Mouse (Mus musculus): ENCODE measurements around the gene Mtss1l.
A peak's percentile ranks its signal among the peaks of the same experiment; 100 is the strongest.

Gene Mtss1l

DNA sequence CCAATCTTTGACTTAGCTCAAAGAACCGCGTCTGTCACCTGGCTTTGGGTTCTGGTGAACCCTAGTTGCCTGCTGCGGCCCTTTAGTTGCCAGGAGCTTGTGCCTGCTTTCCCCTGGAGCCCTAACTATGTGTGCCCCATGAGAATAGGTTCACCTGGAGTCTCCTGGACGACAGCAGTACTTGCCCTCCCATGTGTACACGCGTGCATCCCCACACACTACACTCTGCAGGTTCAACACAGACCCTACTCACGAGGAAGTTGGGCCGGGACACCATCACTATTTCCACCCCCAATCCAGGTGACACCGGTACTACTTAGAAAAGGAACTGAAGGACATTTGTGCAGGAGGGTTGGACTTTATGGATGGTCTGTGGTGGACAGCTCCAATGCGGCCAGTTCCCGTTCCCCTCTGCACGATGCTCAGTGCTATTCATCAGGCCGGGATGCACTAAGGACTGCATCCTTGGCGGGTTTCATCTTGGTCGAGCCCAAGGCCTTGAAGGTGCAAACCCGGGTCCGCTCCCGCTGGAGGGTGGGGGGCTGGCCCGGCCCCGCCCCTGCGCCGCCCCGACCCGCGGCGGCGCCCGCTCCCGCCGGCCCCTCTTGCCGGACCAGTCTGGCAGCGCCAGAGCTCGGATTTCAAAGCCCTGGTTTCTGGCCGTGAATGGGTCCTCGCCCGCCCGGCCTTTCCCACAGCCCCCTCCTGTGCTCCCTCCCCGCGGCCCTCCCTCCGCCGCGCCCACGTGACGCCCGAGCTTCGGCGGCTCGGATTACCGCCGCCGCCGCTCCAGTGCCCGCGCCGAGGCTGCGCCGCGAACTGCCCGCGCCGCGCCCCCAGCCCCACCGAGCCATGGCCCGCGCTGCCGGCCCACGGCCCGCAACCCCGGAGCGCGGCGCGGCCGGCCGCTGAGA lies at the start of gene Mtss1l:
Gene Mtss1l (plus strand): TSS at position 792 of the 914 bp plus-strand sequence.
- DNase-seq, result peak; percentile 64

DNA sequence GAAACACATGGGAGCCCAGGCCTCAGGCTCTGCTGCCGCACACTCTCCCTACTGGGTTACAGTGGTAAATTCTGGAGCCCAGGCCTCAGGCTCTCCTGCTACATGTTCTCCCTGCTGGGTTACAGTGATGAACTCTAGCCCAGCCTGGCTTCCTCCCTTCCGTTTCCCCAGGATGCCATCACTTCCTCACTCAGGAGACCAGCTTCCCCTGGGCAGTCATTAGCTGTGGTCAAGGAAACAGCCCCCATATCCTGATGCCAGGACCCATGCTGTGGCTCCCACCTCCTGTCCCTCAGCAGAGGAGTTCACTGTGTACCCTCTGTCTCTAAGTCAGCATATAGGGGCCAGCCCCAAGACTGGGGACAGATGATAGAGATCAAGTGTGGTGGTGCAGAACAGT lies 49.1 kb upstream of the Mtss1l start:
- DNase-seq, result no peak

DNA sequence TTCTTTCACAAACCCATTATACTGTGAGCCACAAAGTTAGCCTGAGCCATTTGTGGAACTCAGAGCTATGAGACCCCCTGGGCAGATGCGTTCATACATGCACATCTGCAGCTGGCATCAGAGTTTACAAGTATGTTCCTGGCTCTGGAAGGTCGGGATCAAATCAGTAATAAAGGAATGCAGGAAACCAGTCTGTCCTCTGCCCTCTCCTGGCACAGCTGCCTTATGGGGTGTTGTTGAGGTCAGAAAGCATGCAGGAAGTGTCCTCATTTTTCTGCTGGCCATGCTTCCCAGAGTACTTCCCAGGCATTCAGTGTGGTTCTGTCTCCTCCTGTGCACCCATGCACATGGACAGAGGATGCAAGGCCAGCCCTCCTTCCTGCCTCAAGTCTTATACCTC lies 48.1 kb upstream of the Mtss1l start:
- DNase-seq, result no peak

DNA sequence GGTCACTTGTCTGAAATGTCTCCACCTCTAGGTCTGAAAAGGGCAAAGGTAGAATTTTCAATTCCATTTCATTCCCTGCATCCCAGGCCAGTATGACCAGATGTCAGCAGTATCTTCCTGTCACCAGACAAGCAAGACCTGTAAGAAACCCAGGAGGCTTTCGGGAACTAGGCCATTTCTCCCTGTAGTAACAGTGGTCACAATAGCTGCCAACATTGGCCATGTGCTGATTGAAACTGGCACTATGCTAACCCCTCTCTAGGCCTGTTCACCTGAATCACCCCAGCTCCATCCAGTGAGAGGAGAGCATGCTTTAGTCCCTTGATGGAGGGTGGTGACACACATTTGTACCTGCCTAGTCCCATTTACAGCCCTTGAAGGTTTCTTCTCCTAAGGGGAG lies 46.7 kb upstream of the Mtss1l start:
- DNase-seq, result no peak

DNA sequence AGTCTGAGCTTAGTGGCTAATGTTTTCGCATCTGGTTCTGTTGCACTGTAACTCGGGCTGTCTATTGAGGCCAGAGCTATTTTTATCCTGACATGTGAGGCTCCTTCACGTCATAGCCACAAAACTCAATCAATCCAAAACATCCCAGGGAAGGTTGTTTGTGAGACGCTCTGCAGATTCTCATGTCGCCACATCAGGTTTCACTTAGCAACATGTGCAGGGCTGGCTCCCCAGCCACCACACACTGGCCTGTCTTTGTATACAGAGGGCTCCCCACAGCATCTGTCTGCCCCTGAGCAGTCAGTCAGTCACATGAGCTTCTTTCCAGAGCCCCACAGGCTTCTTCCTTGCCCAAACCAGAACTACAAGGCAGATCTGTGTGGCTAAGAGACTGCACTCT lies 44.6 kb upstream of the Mtss1l start:
- no peak for DNase-seq

DNA sequence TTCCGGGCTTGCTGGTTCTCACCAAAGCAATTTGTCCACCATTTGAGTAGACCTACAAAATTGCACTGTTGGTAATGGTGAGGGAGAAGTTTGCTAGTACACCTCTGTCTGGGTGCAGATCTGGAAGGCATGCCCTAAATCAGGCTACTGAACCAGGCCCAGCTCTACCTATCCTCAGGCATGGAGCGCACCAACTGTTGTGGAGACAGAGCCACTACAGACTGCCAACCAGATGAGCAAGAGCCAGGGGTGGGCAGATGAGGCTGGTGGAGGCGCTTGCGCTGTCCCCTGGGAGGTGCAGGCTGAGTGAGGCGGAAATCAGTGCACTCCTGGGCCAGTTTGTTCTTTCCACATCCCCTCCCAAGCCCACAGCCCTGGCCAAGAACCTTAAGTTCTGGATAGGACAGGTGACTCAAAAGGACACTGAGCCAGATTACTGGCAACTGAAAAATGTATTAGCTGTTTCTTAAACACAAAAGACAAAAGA lies 44.1 kb upstream of the Mtss1l start:
- DNase-seq, result no peak

DNA sequence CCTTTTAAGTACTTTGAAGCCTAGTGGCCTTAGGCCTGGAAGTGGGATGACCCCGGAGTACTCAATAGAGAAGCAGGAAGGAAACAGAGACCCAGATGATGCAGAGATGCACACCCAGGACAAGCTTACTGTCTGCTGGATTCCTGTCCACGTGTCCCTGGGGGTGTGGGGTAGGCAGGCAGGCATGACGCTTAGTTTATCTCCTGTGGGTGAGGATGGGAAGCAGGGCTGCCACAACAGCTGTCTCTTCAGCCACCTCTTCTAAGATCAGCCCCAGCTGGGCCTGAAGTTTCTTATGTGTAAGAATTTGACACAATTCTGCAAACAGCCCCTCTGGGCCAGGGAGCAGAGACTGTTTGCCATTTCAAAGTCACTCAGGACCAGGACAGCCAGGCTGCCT lies 42.3 kb upstream of the Mtss1l start:
- DNase-seq, result no peak

DNA sequence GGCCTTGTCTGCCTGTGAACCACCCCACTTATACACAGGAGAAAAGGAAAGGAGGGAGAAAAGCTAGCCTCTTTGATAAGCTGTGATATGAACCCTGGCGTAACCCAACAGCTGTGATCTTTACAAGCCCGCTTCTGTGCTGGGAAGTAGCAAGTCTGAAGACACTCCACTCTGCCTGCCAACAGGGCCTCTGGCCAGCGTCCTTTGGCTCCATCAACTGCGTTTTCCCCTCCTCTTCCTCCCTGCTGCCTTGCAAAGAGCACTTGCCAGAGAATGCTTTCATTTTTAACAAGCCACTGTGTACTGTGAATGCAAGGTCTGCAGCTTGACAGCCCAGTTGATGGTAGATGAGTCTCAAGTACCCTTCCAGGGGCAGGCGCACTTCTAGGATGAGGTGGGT lies 33.5 kb upstream of the Mtss1l start:
- DNase-seq, result no peak

DNA sequence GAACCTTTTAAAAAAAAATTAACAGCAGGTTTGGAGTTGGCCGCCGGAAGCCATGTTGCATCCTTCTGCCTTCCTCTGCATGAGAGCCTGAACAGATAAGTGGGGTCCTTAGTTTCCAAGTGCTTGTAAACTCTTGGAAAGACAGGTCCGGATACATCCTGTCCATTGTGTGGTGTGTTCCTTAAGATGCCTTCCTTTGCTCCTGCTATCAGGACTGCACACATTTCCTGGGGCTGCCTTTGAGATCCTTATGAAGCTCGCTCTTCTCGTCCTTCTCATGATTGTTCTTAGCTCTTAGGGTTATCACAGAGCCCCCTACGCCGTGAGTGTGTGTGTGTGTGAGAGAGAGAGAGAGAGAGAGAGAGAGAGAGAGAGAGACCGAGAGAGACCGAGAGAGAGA lies 31.3 kb upstream of the Mtss1l start:
- DNase-seq, result no peak

DNA sequence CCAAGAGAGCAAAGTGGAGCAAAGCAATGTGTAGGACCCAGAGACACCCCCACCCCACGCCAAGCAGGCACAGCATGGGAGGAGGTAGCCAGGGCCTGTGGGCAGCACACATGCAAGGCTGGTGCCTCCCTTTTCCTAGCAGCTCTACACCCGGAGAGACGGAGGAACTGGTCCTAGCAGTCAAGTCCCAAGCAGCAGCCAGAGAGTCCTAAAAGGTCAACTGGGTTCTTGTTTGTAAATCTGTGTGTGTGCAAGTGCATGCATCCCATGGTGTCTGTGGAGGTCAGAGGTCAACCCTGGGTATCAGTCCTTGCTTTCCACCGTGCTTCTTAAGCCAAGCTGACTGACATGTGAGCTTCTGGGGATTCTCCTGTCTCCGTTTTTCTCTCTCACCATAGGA lies 27.1 kb upstream of the Mtss1l start:
- DNase-seq, result no peak

DNA sequence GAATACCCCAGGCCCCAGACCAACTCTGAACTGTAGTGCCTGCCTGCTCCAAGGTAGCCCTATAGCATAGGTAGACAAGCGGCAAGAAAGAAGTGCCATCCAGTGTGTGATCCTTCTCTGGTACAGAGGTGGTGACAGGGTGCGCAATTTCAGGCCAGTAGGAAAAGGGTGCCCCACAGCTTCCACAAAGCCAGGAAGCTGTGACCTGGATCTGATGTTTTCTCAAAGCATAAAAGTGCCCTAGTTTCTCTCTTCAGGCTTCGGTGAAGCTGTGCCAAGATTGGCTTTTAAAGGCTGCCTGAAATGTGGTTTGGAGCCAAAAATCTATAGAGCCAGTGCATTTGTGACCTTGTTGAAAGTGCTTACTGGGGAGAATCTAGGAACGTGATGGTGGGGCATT lies 26.4 kb upstream of the Mtss1l start:
- DNase-seq, result no peak

DNA sequence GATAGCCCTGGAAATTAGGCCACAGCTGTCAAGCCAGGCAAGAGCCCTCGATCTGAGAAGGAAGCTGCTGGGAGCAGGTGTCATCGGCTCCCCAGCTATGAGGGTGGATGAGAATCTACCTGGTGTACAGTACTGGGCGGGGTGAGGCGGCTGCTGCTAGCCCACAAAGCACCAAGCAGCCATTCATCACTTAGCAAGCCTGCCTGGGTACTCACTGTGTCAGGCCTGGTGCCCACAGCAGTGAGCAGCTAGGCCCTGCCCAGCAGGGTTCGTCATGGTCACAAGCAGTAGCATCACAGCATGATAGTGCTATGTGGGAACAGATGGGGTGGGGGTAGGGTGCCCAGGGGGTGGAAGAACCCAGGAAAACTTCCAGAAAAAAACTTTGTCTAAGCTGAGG lies 25.8 kb upstream of the Mtss1l start:
- peak; percentile 33 for DNase-seq

DNA sequence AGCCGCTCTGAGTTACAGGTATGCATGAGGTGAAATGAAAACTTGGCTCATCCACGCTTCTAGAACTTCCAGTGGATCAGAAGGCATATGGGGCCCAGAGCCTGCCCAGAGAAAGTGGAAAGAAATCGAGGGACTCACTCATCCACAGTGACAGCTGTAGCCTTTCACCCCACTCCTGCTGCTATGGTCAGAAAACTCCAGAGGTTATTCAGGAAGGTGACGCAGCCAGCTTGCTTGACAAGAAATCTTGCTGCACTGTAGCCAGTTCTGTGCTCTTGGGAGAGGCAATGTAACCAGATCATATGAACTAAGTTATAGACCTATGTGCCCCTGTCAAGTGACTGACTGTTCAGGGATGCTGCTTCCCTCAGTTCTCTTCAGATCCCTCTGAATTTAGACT lies 25.2 kb upstream of the Mtss1l start:
- no peak for DNase-seq

DNA sequence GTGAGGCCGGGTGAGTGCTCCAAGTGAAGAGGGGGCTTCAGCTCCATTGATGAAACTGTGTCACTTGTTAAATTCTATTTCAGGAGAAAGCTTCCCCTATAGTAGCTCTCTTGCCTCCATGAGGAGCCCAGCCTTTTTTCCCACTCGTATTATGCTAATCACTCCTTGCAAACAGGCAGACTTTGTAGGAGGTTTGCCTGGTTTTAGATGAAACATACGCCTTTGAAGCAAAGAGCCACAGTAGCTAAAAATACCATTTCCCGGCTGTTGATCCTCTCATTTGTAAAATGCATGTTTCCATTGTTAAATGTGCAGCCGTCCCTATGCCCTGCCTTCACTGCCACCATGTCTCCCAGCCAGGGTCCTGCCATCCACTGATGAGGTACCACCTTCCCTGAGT lies 23.7 kb upstream of the Mtss1l start:
- no peak for DNase-seq

DNA sequence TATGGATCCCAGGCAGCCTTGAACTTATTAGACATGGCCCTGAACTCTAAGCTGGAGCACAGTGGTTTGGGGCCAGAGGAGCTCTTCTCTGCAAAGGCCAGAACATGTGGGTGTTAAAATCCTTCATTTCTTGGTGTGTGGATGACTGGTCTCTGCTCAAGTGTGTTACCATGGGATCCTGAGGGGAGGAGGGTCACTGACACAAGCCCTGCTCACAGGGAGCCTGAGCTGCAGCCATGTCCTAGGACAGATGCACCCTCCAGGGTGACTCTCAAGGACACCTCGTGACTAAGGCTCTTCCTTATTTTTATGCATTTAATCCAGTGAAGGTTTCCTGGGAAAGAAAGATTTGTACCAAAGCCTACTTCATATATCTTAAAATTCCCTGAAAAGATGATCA lies 23.2 kb upstream of the Mtss1l start:
- no peak for DNase-seq

DNA sequence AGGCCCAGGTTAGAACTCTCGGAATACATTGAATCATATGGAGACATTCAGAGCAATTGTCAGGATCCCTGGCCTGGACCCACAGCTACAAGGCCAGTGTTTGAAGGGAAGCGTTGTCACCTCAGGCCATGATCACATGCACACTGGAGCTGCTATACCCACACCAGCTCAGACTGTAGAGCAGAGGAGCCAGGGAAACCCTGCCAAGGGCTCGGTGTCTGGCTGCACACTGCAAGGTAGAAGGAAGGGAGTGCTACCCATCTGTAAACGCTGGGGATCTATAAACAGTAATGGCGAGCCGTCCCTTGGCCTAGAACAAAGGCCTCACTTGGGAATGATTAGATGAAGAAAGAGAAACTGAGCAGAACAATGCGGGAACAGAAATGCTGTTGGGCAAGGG lies 21.8 kb upstream of the Mtss1l start:
- DNase-seq, result no peak

DNA sequence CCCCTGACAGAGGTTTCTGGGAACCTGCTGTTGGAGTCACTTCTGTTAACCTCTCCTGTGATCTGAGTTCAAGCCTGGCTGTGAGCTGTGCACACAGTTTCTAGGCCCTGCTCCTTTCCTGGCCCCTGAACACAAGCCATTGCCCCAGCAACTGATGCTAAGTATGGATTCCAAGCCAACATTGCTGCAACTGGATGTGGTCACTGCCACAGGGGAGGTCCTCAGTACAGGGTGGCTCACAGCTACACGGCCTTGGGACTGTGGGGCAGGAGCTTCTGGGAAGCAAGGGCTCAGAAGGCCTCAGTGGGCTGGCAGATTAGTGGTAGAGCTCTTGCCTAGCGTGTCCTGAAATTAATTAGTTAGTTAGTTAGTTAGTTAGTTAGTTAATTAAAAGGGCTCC lies 20.7 kb upstream of the Mtss1l start:
- DNase-seq, result no peak

DNA sequence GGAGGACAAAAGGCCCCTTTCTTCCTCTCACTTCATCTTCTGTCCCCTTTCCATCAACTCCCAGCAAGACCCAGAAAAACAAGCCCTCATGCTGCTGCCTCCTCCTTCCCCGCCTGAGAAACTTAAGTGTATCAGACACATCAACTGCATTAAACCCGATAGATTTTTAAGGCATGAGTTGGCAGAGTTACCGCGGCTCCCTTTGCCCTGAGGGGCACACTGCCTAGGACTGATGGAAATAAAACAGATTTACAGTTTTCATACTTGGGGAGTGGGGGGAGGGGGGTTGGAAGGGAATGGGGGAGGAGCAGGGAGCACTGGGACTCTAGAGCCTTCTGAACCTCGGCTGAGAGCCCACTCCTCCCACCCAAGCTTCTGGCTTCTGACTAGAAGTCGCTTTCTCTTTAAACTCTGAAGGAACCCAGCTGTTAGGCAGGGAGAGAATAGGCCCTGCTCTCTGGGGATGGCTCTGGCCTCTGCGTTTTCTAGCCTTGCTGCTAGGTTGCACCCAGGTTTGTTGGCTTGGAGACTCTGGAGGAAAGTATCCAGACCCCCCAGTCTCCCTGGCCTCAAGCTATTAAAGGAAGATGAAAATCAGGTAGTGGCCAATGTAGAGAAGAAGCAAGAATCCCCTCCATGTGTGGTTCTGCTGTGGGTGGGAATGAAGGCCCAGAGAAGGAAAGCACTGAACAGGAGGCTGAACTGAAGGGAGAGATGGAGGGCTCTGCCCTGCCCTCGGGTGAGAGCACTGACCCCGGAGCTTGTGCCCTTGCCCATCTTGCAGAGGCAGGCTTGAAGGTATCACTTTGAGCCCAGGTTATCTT lies 18.4 kb upstream of the Mtss1l start:
- DNase-seq, result no peak

DNA sequence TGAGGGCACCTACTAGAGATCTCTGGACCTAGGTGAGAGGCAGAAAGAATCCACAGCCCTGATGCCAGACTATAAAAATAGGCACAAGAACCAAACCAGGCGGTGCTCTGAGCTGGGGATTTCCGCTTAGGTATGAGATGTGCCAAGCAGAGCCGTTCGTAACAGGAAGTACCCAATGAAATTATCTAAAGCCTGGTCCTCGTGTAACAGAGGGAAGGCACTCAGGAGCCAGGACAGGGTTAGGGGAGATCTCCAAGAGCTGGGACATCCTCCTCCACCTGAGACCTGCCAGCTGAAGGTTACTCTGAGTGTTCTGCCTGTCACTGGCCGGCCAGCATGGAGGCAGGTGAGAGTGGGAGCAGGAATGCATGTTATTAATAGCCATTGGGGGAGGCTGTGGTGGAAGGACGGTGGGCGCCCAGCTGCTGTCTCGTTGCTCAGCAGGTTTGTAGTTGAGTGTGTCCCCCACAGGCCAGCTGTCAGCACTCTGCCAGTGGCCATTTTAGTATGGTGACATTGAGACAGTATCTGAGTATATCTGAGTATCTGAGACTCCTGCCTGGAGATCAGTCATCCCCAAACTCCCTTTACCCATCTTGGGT lies 17.7 kb upstream of the Mtss1l start:
- no peak for DNase-seq

DNA sequence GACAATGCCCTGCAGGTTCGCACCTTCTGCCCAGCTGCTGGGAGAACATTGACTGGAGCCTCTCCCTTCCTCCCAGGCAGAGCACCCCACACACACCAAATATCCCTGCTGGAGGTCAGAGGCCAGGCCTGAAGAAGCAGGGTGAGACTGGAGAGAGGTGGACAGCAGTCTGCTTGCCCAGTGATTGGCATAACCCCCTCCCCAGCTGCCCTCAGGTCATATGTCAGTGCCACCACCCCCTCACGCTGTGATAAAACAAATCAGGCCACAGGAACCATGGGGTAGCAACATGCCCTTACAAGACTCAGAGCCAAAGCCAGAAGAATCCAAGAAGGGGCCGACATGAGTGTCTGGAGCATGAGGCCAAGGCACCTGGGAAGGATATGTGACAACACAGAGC lies 17.2 kb upstream of the Mtss1l start:
- DNase-seq, result no peak

DNA sequence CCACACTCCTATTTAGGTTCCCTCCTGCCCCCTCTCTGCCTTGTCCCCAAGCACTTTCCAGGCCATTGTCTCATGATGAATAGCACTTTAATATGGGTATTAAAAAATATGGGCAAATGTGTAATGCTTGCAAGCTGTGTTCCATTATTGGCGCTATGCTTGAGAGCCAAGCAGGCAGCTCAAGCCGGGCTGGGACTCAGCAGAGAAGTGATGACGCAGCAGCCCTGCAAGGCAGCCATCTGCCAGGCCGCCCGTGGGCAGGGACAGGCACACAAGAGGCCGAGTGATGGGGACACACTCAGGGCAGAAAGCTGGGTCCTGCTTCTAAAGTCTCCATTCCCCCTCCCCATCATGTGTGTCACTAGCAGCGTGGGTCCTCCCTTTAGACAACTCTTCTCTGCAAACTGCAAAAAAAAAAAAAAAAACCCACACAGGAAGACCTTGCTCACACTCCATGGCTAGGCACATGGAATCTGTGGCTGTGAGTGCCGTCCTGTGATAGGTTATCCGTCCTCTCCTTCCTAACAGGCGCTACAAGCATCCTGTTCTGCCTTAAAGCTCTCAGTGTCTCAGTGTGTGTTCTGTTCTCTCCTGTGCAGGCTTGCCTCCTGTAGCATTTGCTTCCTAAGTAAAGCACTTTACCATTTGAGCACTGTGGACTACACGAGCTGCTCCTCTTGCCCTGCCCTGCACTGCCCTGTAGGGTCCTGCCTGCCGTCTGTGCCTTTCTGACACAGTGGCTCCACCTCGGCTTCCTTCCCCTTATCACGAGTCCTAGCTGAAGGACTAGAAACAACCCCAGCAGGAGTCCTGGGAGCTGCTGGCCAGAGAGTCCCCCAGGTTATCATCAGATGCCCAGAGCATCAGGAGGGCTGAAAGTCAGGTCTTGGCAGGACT lies 15.6 kb upstream of the Mtss1l start:
- DNase-seq, result no peak

DNA sequence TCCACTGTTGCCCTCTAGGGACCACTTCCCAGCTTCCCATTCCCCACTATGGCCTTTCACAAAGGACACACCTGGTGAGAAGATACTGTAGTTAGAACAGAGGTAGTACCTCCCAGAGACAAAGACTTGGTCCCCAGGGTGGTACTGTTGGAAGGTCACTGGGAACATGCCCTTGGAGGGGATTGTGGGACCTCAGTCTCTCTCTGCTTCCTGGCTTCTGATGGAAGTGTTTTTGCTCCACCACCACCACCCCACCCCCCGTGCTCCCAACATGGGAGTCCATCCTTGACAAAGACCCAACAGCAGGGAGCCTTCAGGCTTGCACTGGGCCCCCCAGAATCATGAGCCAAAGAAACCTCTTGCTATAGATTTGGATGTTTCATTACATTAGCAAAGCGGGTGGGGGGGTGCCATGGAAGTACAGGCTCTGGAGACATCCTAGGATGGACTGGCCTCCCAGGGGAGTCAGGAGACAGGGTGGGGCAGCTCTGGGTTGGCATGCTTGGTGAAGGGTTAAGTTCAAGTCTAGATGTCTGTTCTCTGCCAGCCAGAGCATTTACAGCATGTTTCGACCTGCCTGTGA lies 14.9 kb upstream of the Mtss1l start:
- no peak for DNase-seq

Data from thymus, postnatal 4 days (tissue).